ENCODE assay signal across 9 mouse cellular contexts in genomic region chr16:84527375-84527774, GRCm38 (mm10). TPM values are rescaled to one million over a fixed set of nuclear protein-coding genes. Genes with fewer than 3 reads are reported as not detected.
DNase-seq lines count a peak whose midpoint lies in the region; ATAC-seq lines count a peak whose summit lies in the region.
"Had no signal": no experiment of that assay in that cellular context is flagged by ENCODE, and none has a peak within 500 bp of the region (broad histone marks: within the 10 kb centered on the region; RNA-seq: fewer than 3 reads in every experiment).

No protein-coding gene starts in this region.

- H3K27ac ChIP-seq in midbrain, embryonic 14.5 days (replicated peaks; ENCODE audit: low read depth, low read length): no peak overlapping the region
- H3K27ac ChIP-seq in midbrain, embryonic 16.5 days (ENCODE audit: low read length): no peak overlapping the region
- H3K27ac ChIP-seq: stomach, embryonic 15.5 days had no signal

- no peak overlapping the region for H3K9ac ChIP-seq in midbrain, embryonic 14.5 days (replicated peaks; ENCODE audit: low read length)
- H3K9ac ChIP-seq in midbrain, embryonic 16.5 days (ENCODE audit: low read depth, low read length): no peak overlapping the region
- H3K9ac ChIP-seq: stomach, embryonic 15.5 days had no signal

- peak; percentile 16 for DNase-seq in midbrain, embryonic 14.5 days
- DNase-seq in WW6 (ENCODE audit: low read depth, low spot score): peak; percentile 16
- peak; percentile 52 to 83 for DNase-seq in kidney, postnatal 25 days
- peak; percentile 46 for DNase-seq in lung, postnatal 10 days
- DNase-seq in splenic B cell, adult 2 months (ENCODE audit: low read depth, low spot score): peak; percentile 66

- 68% methylated on average over 11 of the region's 11 CpGs for WGBS in midbrain, embryonic 14.5 days
- 71% methylated on average over 11 of the region's 11 CpGs for WGBS in midbrain, embryonic 16.5 days

- H3K9me3 ChIP-seq in midbrain, embryonic 14.5 days (ENCODE audit: control insufficient read depth, low read length): no peaks in the 10 kb centered on the region
- no peaks in the 10 kb centered on the region for H3K9me3 ChIP-seq in midbrain, embryonic 16.5 days (replicated peaks; ENCODE audit: control insufficient read depth, low read length, poor library complexity, severe bottlenecking)
- H3K9me3 ChIP-seq: stomach, embryonic 15.5 days had no signal

- H3K36me3 ChIP-seq in midbrain, embryonic 14.5 days (ENCODE audit: control insufficient read depth, insufficient read depth, low read length): no peaks in the 10 kb centered on the region
- H3K36me3 ChIP-seq in midbrain, embryonic 16.5 days (ENCODE audit: control insufficient read depth, insufficient read depth, low read length): no peaks in the 10 kb centered on the region
- no peaks in the 10 kb centered on the region for H3K36me3 ChIP-seq in splenic B cell, adult 2 months (ENCODE audit: control insufficient read depth, insufficient read depth, low read length, poor library complexity, severe bottlenecking)
- H3K36me3 ChIP-seq: stomach, embryonic 15.5 days had no signal

- H3K4me2 ChIP-seq in midbrain, embryonic 14.5 days (ENCODE audit: low read length): no peak overlapping the region
- H3K4me2 ChIP-seq in midbrain, embryonic 16.5 days (ENCODE audit: low read length): no peak overlapping the region
- H3K4me2 ChIP-seq: stomach, embryonic 15.5 days had no signal

- H3K27me3 ChIP-seq in midbrain, embryonic 14.5 days (ENCODE audit: control insufficient read depth, insufficient read depth, low read length): no peaks in the 10 kb centered on the region
- H3K27me3 ChIP-seq in midbrain, embryonic 16.5 days (ENCODE audit: control insufficient read depth, insufficient read depth, low read depth, low read length): no peaks in the 10 kb centered on the region
- no peaks in the 10 kb centered on the region for H3K27me3 ChIP-seq in splenic B cell, adult 2 months (ENCODE audit: control insufficient read depth, insufficient read depth, low read length, poor library complexity, severe bottlenecking)
- H3K27me3 ChIP-seq: stomach, embryonic 15.5 days had no signal

- no peaks in the 10 kb centered on the region for H3K4me1 ChIP-seq in midbrain, embryonic 14.5 days (ENCODE audit: control insufficient read depth, insufficient read depth, low read length)
- H3K4me1 ChIP-seq in midbrain, embryonic 16.5 days (ENCODE audit: control insufficient read depth, insufficient read depth, low read length): no peaks in the 10 kb centered on the region
- H3K4me1 ChIP-seq: stomach, embryonic 15.5 days had no signal

- H3K4me3 ChIP-seq in midbrain, embryonic 14.5 days (replicated peaks; ENCODE audit: low read depth, low read length): no peak overlapping the region
- H3K4me3 ChIP-seq in midbrain, embryonic 16.5 days (ENCODE audit: low read depth, low read length): no peak overlapping the region
- H3K4me3 ChIP-seq: stomach, embryonic 15.5 days had no signal

- ATAC-seq in midbrain, embryonic 14.5 days (ENCODE audit: low FRiP score, low TSS enrichment): no peak; the same call in 1 of the 2 replicates
- ATAC-seq in midbrain, embryonic 16.5 days: no peak
- ATAC-seq in common myeloid progenitor, adult 5-6 weeks (replicated peaks; ENCODE audit: low read depth, poor library complexity, severe bottlenecking): peak; percentile 90

RNA-seq across cellular contexts. Expression of gene A730009L09Rik, which starts 12.5 kb away (rescaled TPM):
- polyA plus RNA-seq in midbrain, embryonic 14.5 days (2014; fragmentation: Nextera tagmentation; extraction: Ambion mirVana): not detected in 2 replicates
- polyA plus RNA-seq in midbrain, embryonic 16.5 days (2015; fragmentation: Nextera tagmentation; extraction: Ambion mirVana): 0.08 TPM in 1 of 2 replicates, not detected in the other
- total RNA-seq in common myeloid progenitor, adult 5-6 weeks (2017): not detected in 2 replicates
- polyA plus RNA-seq: liver, embryonic 16.5 days; stomach, embryonic 15.5 days had no signal

Comparison
In these comparisons a context has a peak if more than half of its experiments do, and no peak if none do; other contexts are left out.
1. DNase-seq: peak in every context shown above with its lines; median percentile 68 in kidney, postnatal 25 days; 66 in splenic B cell, adult 2 months; 46 in lung, postnatal 10 days; 16 in midbrain, embryonic 14.5 days; 16 in WW6.